Mouse (Mus musculus): Measurements from ENCODE around the gene Tbx1.
"Not testable (repeated sequence)": the region's sequence is repeated elsewhere in the genome, so short reads cannot be mapped to it uniquely, and the experiment has no call there.

Gene Tbx1

DNA sequence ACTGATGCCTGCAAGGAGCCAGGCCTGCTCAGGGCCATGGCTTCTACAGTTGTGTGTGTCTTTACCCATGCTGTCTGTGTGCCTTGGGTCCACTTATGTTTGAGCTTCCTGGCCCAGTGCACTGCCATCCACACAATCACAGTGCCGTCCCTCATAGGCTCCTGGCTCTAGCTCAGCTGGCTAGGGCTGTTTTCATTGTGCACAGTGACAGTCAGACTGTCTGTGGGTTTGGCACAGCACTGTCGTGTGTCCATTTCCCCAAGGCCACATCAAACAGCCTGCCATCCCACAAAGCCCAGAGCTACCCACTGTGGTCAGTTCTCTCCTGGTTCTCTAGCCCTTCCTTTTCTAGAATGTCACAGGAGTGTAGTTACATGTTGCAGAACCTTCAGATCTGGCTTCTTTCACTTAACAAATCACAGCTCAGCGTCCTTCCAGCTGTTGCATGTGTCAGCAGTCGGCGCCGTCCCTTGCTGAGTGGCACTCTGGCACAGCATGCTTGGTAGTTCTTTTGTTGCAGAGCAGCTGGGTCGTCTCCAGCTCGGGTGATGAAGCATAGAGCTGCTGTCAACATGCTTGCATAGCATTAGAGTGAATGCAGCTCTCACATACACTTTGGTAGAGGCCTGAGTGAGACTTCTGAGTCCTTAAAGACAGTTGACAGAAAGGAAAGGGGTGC is 47.2 kb downstream of the Tbx1 start:
- no peak for DNase-seq

DNA sequence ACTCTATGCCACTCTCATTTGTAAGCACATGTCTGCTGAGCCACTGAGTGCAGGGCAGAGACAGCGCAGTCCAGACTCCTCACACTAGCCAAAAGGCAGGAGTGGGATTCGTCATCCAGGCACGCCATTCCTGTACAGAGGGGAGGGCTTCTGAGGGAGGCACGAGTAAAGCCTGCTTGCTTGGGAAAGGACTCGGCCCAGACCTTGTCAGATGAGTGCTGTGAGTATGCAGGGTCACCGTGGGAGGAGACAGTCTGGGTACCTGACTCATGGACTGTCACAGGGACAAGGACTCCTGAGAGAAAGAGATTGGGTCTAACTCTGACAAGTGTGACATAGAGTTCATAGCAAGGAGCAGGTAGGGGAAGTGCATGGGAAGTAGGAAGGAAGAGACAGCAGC is 51.2 kb downstream of the Tbx1 start:
- DNase-seq: no peak

DNA sequence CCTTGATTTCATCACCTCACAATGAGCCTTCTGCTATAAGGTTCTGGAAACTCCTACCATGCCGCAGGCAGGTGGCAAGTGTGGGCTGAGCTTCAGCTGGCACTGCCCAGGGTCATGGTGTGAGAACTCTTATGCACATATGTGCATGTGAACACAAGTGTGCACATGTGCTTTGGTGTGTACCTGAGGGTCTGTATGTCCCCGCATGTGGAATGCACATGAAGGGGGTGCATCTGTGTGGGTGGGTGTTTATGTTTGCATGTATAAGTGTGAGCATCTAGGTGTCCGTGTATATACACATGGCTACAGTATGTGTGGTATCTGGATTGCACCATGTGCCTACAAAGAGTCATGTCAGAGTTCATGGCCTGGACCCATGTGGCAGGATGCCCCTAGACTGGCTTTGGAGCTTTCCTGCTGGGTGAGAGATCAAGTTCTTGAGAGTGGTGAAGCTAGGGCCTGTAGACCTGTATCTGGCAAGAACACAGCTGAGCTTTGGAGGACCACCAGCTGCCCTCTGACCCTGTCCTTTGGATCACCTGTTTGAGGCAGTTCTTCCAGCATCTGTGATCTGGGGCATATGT is 53.0 kb downstream of the Tbx1 start:
- DNase-seq: no peak

DNA sequence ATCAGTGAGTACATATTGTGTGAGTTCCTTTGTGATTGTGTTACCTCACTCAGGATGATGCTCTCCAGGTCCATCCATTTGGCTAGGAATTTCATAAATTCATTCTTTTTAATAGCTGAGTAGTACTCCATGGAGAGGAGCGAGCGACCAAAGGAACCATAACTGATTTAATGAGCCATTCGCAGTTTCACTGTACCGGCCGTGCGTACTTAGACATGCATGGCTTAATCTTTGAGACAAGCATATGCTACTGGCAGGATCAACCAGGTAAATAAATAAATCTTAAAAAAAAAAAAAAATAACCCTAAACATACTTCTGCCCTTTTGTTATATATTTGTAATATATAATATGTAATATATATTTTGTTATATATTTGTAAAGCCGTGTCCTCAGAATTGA is 57.4 kb downstream of the Tbx1 start:
- DNase-seq: not testable (repeated sequence)

All from kidney, adult 11 months (tissue).